Mouse (Mus musculus) stomach, postnatal 0 days (tissue): ENCODE measurements at regions not wholly inside any gene's neighbourhood (a gene's known extent, or its start where the extent isn't known, plus 50 kb on each side); places are given as distances from the start of the nearest gene placed in this dataset.

ENCODE experiments used
- ATAC-seq: fragments of 200-750 bp; cut with Nextera tagmentation; 2 replicates; pipeline ENCODE4 v1.8.0; 2017; ENCODE audit not compliant: low FRiP score, low TSS enrichment
- DNase-seq: peaks from one replicate; pipeline ENCODE4 v3.0.0-alpha.2; 2016; ENCODE audit warnings: low spot score
- H3K27ac ChIP-seq: fragments of 300-500 bp; sonication (generic); replicated peaks from 2 replicates; pipeline ENCODE4 v1.5.1; 2014; ENCODE audit warnings: mild to moderate bottlenecking, control low read depth
- H3K27me3 ChIP-seq: fragments of 300-500 bp; sonication (generic); 2 replicates; pipeline ENCODE4 v1.6.1; 2014; ENCODE audit warnings: low read length; ENCODE audit not compliant: control insufficient read depth, insufficient read depth
- H3K36me3 ChIP-seq: fragments of 300-500 bp; sonication (generic); 2 replicates; pipeline ENCODE4 v1.6.1; 2014; ENCODE audit warnings: low read length, mixed read lengths; ENCODE audit not compliant: control insufficient read depth, insufficient read depth
- H3K4me1 ChIP-seq: fragments of 300-500 bp; sonication (generic); replicated peaks from 2 replicates; pipeline ENCODE4 v1.6.1; 2014; ENCODE audit warnings: antibody characterized with exemption; ENCODE audit not compliant: control insufficient read depth, insufficient read depth
- H3K4me2 ChIP-seq: fragments of 300-500 bp; sonication (generic); replicated peaks from 2 replicates; pipeline ENCODE4 v1.6.1; 2014; ENCODE audit warnings: low read depth, mild to moderate bottlenecking, control low read depth, moderate library complexity
- H3K4me3 ChIP-seq: fragments of 300-500 bp; sonication (generic); 2 replicates; pipeline ENCODE4 v1.5.1; 2014; ENCODE audit warnings: low read depth, low read length, control low read depth
- H3K9ac ChIP-seq: fragments of 300-500 bp; sonication (generic); 2 replicates; pipeline ENCODE4 v1.6.1; 2014; ENCODE audit warnings: mild to moderate bottlenecking, low read length, control low read depth, mixed read lengths
- H3K9me3 ChIP-seq: fragments of 300-500 bp; sonication (generic); 2 replicates; pipeline ENCODE4 v1.6.1; 2016; ENCODE audit warnings: low read length; ENCODE audit not compliant: control insufficient read depth
- CTCF ChIP-seq: IDR thresholded peaks from 2 replicates; pipeline ENCODE4 v1.5.1; 2016; ENCODE audit warnings: antibody characterized with exemption, low read depth, mild to moderate bottlenecking, moderate library complexity
- EP300 ChIP-seq: optimal IDR thresholded peaks from 2 replicates; pipeline ENCODE3; 2016; ENCODE audit warnings: antibody characterized with exemption
- WGBS: fragments of 180-500 bp; shearing (Covaris S2); extraction: QIAGEN DNeasy Blood & Tissue Kit; methylation state at CpG from one replicate; pipeline ENCODE4 v1.1.7; 2014; 5-methylcytosine and 5-hydroxymethylcytosine counted together

DNA sequence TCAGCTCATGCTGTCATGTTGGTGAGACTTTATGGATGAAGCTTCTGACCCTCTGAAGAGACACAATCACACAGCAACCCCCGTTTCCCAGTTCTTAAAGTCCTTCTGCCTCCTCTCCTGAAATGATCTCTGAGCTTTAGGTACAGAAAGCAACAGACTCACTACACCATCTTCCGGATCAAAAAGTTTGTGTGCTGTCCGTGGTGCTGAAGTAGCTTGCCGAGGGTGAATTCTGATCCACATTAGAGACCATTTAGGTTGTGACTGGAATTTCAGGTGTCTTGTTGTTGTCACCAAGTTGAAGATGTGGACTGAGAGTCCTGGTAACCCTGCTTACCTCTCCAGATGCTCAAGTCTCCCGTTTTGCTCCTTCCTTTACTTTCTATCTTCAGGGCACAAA, 375.2 kb downstream of the Shisa9 start:
- Histone ChIP-seq H3K4me2 (no peak overlapping the region), H3K27me3 (no peaks in the 10 kb centered on the region), H3K27ac (no peak overlapping the region), H3K4me3 (no peak overlapping the region), H3K9me3 (no peaks in the 10 kb centered on the region), H3K4me1 (no peaks in the 10 kb centered on the region), H3K9ac (no peak overlapping the region), H3K36me3 (no peaks in the 10 kb centered on the region)
- TF ChIP-seq EP300 (no peak), CTCF (no peak; the same call in 1 of the 2 replicates)
- peak; percentile 18 for DNase-seq
- ATAC-seq: no peak
- WGBS: 30% methylated on average over 5 of the region's 5 CpGs

DNA sequence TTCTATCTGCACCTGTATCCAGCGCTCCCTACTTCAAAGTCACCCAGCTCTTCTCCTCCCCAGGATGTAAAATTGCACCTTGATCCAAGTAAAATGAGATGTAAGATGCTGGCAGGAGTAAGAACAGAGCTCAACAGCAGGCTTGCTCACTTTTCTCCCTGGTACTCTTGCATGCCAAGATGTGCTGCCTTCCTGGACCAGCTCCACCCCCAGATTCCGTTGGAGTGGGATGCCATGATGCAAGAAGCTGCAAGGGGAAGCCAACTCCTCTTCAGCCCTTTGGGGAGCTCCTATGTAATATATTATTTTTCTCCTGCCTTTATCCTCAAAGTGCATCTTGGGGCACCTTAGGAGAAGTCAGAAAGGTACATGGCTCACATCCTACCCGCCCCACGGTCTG, 405.6 kb downstream of the Shisa9 start:
- Histone ChIP-seq H3K9ac (no peak overlapping the region), H3K4me1 (no peaks in the 10 kb centered on the region), H3K36me3 (no peaks in the 10 kb centered on the region), H3K27ac (no peak overlapping the region), H3K4me3 (no peak overlapping the region), H3K27me3 (no peaks in the 10 kb centered on the region), H3K9me3 (no peaks in the 10 kb centered on the region), H3K4me2 (no peak overlapping the region)
- DNase-seq: no peak
- 83% methylated on average over 4 of the region's 4 CpGs for WGBS
- ATAC-seq: no peak
- no peak for TF ChIP-seq CTCF
- TF ChIP-seq EP300: no peak

DNA sequence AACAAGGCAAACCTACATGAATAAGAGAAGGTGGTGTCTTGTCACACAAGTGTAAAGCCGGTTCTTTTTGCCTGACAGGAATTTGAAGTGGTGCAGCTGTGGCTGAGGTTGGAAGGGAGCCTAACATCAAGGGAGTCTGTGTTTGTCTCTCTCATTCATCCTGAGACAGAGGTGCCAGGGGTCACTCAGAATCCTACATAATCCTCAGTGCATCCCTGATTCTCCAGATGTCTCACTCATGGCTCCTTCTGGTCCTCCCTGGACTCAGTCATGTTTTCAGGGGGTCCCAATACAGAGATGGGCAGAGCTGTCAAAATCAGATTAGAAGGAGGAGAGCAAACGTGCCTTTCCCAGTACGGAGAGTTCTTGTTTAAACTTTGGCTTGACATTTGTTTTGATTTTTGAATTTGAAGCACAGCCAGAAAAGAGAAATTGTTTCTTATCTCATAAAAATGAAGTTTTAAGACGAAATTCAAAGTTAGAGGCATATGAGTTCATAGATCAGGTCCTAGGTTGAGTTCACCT, 451.8 kb downstream of the Shisa9 start:
- DNase-seq (no peak), ATAC-seq (no peak)
- 0 out of 2 replicates have a peak overlapping the region, but pooled peaks have one; percentile 4 for H3K27ac ChIP-seq
- no peak overlapping the region for H3K4me3 ChIP-seq
- no peak overlapping the region for H3K4me2 ChIP-seq
- H3K36me3 ChIP-seq: no peaks in the 10 kb centered on the region
- TF ChIP-seq CTCF (no peak), EP300 (no peak)
- no peaks in the 10 kb centered on the region for H3K9me3 ChIP-seq
- H3K9ac ChIP-seq: no peak overlapping the region
- H3K27me3 ChIP-seq: no peaks in the 10 kb centered on the region
- WGBS: 16% methylated on average over 4 of the region's 4 CpGs
- H3K4me1 ChIP-seq: no peaks in the 10 kb centered on the region; the same call in 1 of the 2 replicates

DNA sequence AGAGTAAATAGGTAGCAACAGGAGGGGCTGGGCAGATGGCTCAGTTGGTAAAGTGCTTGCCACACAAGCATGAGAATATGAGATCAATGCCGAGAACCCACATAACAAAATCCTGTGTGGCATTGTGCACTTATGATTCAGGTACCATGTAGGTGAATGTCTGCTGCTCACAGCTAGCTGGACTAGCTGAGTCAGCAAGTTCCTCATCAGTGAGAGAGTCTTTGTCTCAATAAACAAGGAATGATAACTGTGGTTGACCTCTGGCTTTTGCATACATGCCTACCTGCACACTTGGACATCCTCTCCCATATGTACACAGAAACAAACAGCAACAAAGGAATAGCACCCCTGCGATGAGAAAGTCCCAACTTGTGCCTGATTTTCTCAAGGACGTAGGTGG, 454.7 kb downstream of the Shisa9 start:
- H3K9me3 ChIP-seq: no peaks in the 10 kb centered on the region
- no peak overlapping the region for H3K27ac ChIP-seq
- no peaks in the 10 kb centered on the region for H3K27me3 ChIP-seq
- ATAC-seq (no peak), DNase-seq (no peak)
- H3K9ac ChIP-seq: no peak overlapping the region
- no peaks in the 10 kb centered on the region for H3K36me3 ChIP-seq
- H3K4me3 ChIP-seq: no peak overlapping the region
- no peak overlapping the region for H3K4me2 ChIP-seq
- TF ChIP-seq EP300: no peak
- TF ChIP-seq CTCF: no peak
- WGBS: 86% methylated on average over 3 of the region's 3 CpGs
- no peaks in the 10 kb centered on the region; the same call in 1 of the 2 replicates for H3K4me1 ChIP-seq

DNA sequence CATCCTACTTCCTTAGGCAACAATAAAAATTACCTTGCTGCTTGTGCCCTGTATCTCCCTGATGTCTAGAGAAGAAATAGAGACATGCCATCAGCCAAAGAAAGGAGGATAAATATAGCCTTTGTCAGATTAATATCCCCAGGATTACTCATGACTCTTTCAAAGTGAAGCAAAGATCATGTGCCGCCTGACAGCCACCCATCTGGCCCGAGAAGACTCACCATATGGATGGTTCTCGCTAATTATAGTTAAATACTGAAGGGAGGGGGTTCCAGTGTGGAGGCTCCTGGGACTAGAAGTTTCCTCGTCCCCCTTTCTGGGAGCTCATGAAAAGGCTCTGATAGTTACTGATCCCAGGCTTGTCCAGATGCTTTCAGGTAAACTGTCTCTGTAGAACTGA, 470.9 kb downstream of the Shisa9 start:
- Histone ChIP-seq H3K36me3 (no peaks in the 10 kb centered on the region), H3K27me3 (no peaks in the 10 kb centered on the region), H3K4me1 (no peaks in the 10 kb centered on the region), H3K27ac (no peak overlapping the region), H3K9me3 (no peaks in the 10 kb centered on the region), H3K4me2 (no peak overlapping the region), H3K9ac (no peak overlapping the region), H3K4me3 (no peak overlapping the region)
- ATAC-seq (no peak), DNase-seq (no peak)
- WGBS: 57% methylated on average over 4 of the region's 4 CpGs
- no peak for TF ChIP-seq CTCF
